Mouse (Mus musculus) olfactory bulb, adult 2 months (tissue): Measurements from ENCODE around the gene Kcnip2.

ENCODE experiments used
- CTCF ChIP-seq: fragments of 200-500 bp; IDR thresholded peaks from 2 replicates; pipeline ENCODE4 v1.5.1; 2012; ENCODE audit warnings: low read depth, mild to moderate bottlenecking, low read length, moderate library complexity; ENCODE audit not compliant: insufficient read depth
- POLR2A ChIP-seq: fragments of 200-500 bp; IDR thresholded peaks from 2 replicates; pipeline ENCODE4 v1.6.1; 2012; ENCODE audit warnings: mild to moderate bottlenecking, low read depth, low read length, moderate library complexity; ENCODE audit not compliant: insufficient read depth

- TF ChIP-seq CTCF (no peak), POLR2A (no peak)
Measured at GRCm38 (mm10) chr19:45785470-45785869, 30.4 kb downstream of the Kcnip2 start.
